Mouse (Mus musculus): ENCODE data around the gene Hist1h3e. TPM values are rescaled to one million over a fixed set of nuclear protein-coding genes. Genes with fewer than 3 reads are reported as not detected.
A peak's percentile ranks its signal among the peaks of the same experiment; 100 is the strongest.
"Not testable (repeated sequence)": the region's sequence is repeated elsewhere in the genome, so short reads cannot be mapped to it uniquely, and the experiment has no call there.

Gene Hist1h3e
- polyA plus RNA-seq, 1 experiment from 2014 or later: 3.5 TPM

GRCm38 (mm10) chr13:23571022-23571503 is 8.9 kb upstream of the Hist1h3e start, which contains the start of the genes Hist1h2ae and Hist1h2bg:
Gene Hist1h2ae (minus strand): TSS chr13:23571220.
Gene Hist1h2bg (plus strand): TSS chr13:23571396.
- Histone ChIP-seq H3K27ac (peak within 1 kb of the TSS; percentile 94), H3K36me3 (no peaks in the 10 kb centered on the region), H3K27me3 (replicated peaks) (no peaks in the 10 kb centered on the region), H3K4me2 (replicated peaks) (peak within 1 kb of the TSS; percentile 66), H3K9me3 (no peaks in the 10 kb centered on the region), H3K4me1 (replicated peaks) (0 out of 2 replicates have a peak, but pooled peaks cover 3% of the 10 kb centered on the region), H3K4me3 (replicated peaks) (peak within 1 kb of the TSS; percentile 42), H3K9ac (peak within 1 kb of the TSS; percentile 56)
- peak; percentile 92 for ATAC-seq
- WGBS: under 1% methylated on average over 18 of the region's 18 CpGs

- H3K4me3 ChIP-seq (replicated peaks): peak overlapping the region; percentile 37
- WGBS: 3% methylated on average over 27 of the region's 41 CpGs
- not testable (repeated sequence) for H3K9ac ChIP-seq; H3K9me3 ChIP-seq; H3K36me3 ChIP-seq; H3K27me3 ChIP-seq (replicated peaks); ATAC-seq; H3K4me1 ChIP-seq (replicated peaks)
- peak overlapping the region; percentile 66 for H3K4me2 ChIP-seq (replicated peaks)
- peak overlapping the region; percentile 94 for H3K27ac ChIP-seq
Measured at GRCm38 (mm10) chr13:23570261-23571021, 8.3 kb upstream of the Hist1h3e start.

- WGBS: 83% methylated on average over 2 of the region's 2 CpGs
- Histone ChIP-seq H3K4me2 (replicated peaks) (no peak overlapping the region), H3K4me1 (replicated peaks) (no peaks in the 10 kb centered on the region), H3K36me3 (no peaks in the 10 kb centered on the region), H3K4me3 (replicated peaks) (no peak overlapping the region), H3K27me3 (replicated peaks) (no peaks in the 10 kb centered on the region), H3K27ac (no peak overlapping the region), H3K9ac (no peak overlapping the region), H3K9me3 (no peaks in the 10 kb centered on the region)
- ATAC-seq: no peak
Measured at GRCm38 (mm10) chr13:23564482-23564881, 2.3 kb upstream of the Hist1h3e start.

GRCm38 (mm10) chr13:23562699-23563462 is 712 bp upstream of the Hist1h3e start:
- peak; percentile 64 for ATAC-seq

GRCm38 (mm10) chr13:23561531-23561882 is 662 bp downstream of the Hist1h3e start:
- not testable (repeated sequence) for H3K27me3 ChIP-seq (replicated peaks); H3K4me1 ChIP-seq (replicated peaks); H3K9me3 ChIP-seq; H3K36me3 ChIP-seq; ATAC-seq
- H3K9ac ChIP-seq: 0 out of 2 replicates have a peak overlapping the region, but pooled peaks have one; percentile 49
- WGBS: 0% methylated on average over 2 of the region's 5 CpGs
- peak overlapping the region; percentile 93 for H3K27ac ChIP-seq
- peak overlapping the region; percentile 51 for H3K4me2 ChIP-seq (replicated peaks)
- peak overlapping the region; percentile 42 for H3K4me3 ChIP-seq (replicated peaks)

More at GRCm38 (mm10) chr13:23562699-23563462, 712 bp upstream of the Hist1h3e start:
- Histone ChIP-seq H3K27me3 (replicated peaks) (no peaks in the 10 kb centered on the region), H3K9ac (peak overlapping the region; percentile 36; the same call in 1 of the 2 replicates), H3K4me1 (replicated peaks) (no peaks in the 10 kb centered on the region), H3K4me2 (replicated peaks) (peak overlapping the region; percentile 63), H3K27ac (peak overlapping the region; percentile 93), H3K9me3 (no peaks in the 10 kb centered on the region), H3K4me3 (replicated peaks) (peak overlapping the region; percentile 42), H3K36me3 (no peaks in the 10 kb centered on the region)
- 2% methylated on average over 18 of the region's 18 CpGs for WGBS

- not testable (repeated sequence) for H3K4me3 ChIP-seq (replicated peaks); ATAC-seq; H3K9me3 ChIP-seq; H3K36me3 ChIP-seq; H3K4me2 ChIP-seq (replicated peaks); H3K9ac ChIP-seq; H3K27me3 ChIP-seq (replicated peaks); H3K27ac ChIP-seq; H3K4me1 ChIP-seq (replicated peaks)
- 18% methylated on average over 2 of the region's 2 CpGs for WGBS
Measured at GRCm38 (mm10) chr13:23560699-23561098, 1.5 kb downstream of the Hist1h3e start.

GRCm38 (mm10) chr13:23556906-23557305 is 5.3 kb downstream of the Hist1h3e start:
- H3K9me3 ChIP-seq: no peaks in the 10 kb centered on the region
- 65% methylated on average over 3 of the region's 3 CpGs for WGBS
- H3K4me3 ChIP-seq (replicated peaks): no peak overlapping the region
- no peaks in the 10 kb centered on the region for H3K36me3 ChIP-seq
- no peak for ATAC-seq
- peaks cover 3% of the 10 kb centered on the region for H3K4me1 ChIP-seq (replicated peaks)
- no peaks in the 10 kb centered on the region for H3K27me3 ChIP-seq (replicated peaks)
- H3K4me2 ChIP-seq (replicated peaks): peak overlapping the region; percentile 26; the same call in 1 of the 2 replicates
- H3K27ac ChIP-seq: peak overlapping the region; percentile 42; the same call in 1 of the 2 replicates
- peak overlapping the region; percentile 4; the same call in 1 of the 2 replicates for H3K9ac ChIP-seq

GRCm38 (mm10) chr13:23555839-23556416 is 6.2 kb downstream of the Hist1h3e start:
- H3K27me3 ChIP-seq (replicated peaks): no peaks in the 10 kb centered on the region
- H3K4me3 ChIP-seq (replicated peaks): peak overlapping the region; percentile 56
- peak overlapping the region; percentile 98 for H3K27ac ChIP-seq
- under 1% methylated on average over 18 of the region's 18 CpGs for WGBS
- no peaks in the 10 kb centered on the region for H3K36me3 ChIP-seq
- H3K9ac ChIP-seq: peak overlapping the region; percentile 87
- peak; percentile 83 for ATAC-seq
- H3K4me1 ChIP-seq (replicated peaks): peaks cover 3% of the 10 kb centered on the region
- H3K9me3 ChIP-seq: no peaks in the 10 kb centered on the region
- peak overlapping the region; percentile 88 for H3K4me2 ChIP-seq (replicated peaks)

GRCm38 (mm10) chr13:23554925-23555838 is 7.0 kb downstream of the Hist1h3e start:
- Histone ChIP-seq H3K9me3 (no peaks in the 10 kb centered on the region), H3K9ac (peak overlapping the region; percentile 87), H3K27me3 (replicated peaks) (no peaks in the 10 kb centered on the region), H3K4me1 (replicated peaks) (peaks cover 3% of the 10 kb centered on the region), H3K36me3 (no peaks in the 10 kb centered on the region), H3K4me3 (replicated peaks) (peak overlapping the region; percentile 56), H3K27ac (peak overlapping the region; percentile 98), H3K4me2 (replicated peaks) (peak overlapping the region; percentile 88)
- ATAC-seq: peak; percentile 86
- WGBS: under 1% methylated on average over 54 of the region's 54 CpGs

GRCm38 (mm10) chr13:23554393-23554792 is 7.8 kb downstream of the Hist1h3e start:
- 16% methylated on average over 9 of the region's 9 CpGs for WGBS
- peak overlapping the region; percentile 28 for H3K9ac ChIP-seq
- ATAC-seq: no peak

GRCm38 (mm10) chr13:23552962-23553361 is 9.2 kb downstream of the Hist1h3e start, which contains the start of gene Hist1h1d:
Gene Hist1h1d (plus strand): TSS chr13:23553262.
- Histone ChIP-seq H3K4me2 (replicated peaks) (peak within 1 kb of the TSS; percentile 61; the same call in 1 of the 2 replicates), H3K9me3 (no peaks in the 10 kb centered on the region), H3K4me3 (replicated peaks) (no peak within 1 kb of the TSS), H3K27me3 (replicated peaks) (no peaks in the 10 kb centered on the region), H3K9ac (no peak within 1 kb of the TSS), H3K27ac (peak within 1 kb of the TSS; percentile 98), H3K36me3 (no peaks in the 10 kb centered on the region), H3K4me1 (replicated peaks) (peaks cover 3% of the 10 kb centered on the region)
- no peak for ATAC-seq

More at GRCm38 (mm10) chr13:23554393-23554792, 7.8 kb downstream of the Hist1h3e start:
- no peaks in the 10 kb centered on the region for H3K36me3 ChIP-seq
- H3K4me3 ChIP-seq (replicated peaks): peak overlapping the region; percentile 56
- no peaks in the 10 kb centered on the region for H3K27me3 ChIP-seq (replicated peaks)
- peaks cover 3% of the 10 kb centered on the region for H3K4me1 ChIP-seq (replicated peaks)
- H3K4me2 ChIP-seq (replicated peaks): peak overlapping the region; percentile 88
- H3K9me3 ChIP-seq: no peaks in the 10 kb centered on the region
- H3K27ac ChIP-seq: peak overlapping the region; percentile 98
